Mouse (Mus musculus) activated CD4-positive, CD25-positive, alpha-beta regulatory T cell, adult 4 months (primary cell): Measurements from ENCODE around the gene S100pbp. TPM values are rescaled to one million over a fixed set of nuclear protein-coding genes. Genes with fewer than 3 reads are reported as not detected.

Source experiments
- ATAC-seq: one replicate; pipeline ENCODE4 v1.8.0; 2017
- polyA plus RNA-seq, 2 experiments: library from polyadenylated mRNA; unstranded; fragments of 100-300 nt; shearing (Covaris generic); gene quantifications; one replicate each; pipeline ENCODE4 v1.2.1; 2017

The S100pbp gene
- 10 to 100 TPM; 24.4 to 26.3 TPM for polyA plus RNA-seq

DNA sequence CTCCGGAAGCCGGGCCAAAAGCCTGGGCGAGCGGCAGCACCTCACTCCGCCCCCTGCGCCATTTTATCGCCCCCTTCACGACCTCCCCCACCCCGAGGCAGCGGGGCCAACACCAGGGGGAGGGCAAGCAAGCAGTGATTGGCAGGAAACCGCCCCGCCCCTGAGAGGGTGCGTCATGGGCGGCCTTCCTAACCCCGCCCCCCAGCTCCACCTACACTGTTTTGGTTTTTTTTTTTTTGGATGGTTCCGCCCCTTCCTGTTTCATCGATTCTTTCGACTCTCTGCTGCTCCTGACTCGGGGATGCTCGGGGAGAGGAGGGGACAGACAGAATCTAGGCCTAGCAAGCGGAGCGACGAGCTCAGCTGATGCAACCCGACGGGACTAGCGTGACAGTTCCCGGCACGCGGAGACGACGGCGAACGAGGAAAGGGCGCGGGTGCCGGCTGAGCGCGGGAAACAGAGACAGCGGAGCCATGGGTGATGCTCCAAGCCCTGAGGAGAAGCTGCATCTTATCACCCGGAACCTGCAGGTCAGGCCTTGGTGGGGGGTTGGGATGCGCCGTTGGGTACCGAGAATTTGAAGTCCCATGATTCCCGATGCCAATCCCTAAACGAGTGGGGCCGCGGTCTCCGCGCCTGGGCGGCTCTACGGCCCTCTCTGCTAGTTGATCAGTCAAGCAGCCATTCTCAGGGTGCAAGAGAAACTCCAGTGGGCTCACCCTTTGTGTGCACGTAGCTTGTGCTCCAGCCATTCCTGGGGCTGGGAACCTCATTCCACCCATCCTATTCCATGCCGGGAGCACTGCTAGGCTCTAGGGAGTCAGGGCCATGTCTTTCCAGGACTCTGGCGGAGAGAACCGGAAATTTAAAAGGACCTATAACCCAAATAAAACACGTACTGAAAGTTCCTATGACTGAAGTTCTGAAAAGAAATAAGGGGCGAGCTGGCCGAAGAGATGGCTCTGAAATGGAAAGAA is at the start of gene S100pbp, which contains the start of gene Yars:
Gene S100pbp, minus strand, starts transcription at position 186 of the 978 bp plus-strand sequence.
Gene Yars, plus strand, starts transcription at position 219 of the 978 bp plus-strand sequence.
- peak; percentile 92 for ATAC-seq

DNA sequence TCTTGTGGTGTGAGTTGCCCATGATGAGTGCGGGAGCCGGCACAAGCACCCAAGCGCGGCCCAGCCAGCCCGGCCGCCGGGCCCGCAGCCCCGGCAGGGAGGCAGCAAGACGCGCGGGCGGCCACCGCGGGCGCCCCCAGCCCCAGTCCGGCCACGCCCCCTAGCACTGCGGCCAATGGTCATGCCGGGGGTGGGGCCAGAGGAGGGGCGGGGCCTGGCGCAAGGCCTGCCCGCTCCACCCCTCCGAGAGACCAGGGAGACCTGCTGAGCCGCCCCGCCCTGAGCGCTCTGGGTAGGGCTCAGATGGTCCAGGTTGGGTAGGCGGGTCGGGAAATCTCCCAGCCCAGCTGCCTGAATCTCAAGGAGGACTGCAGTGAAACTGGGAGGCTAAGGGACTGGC is 49.5 kb upstream of the S100pbp start:
- no peak for ATAC-seq

DNA sequence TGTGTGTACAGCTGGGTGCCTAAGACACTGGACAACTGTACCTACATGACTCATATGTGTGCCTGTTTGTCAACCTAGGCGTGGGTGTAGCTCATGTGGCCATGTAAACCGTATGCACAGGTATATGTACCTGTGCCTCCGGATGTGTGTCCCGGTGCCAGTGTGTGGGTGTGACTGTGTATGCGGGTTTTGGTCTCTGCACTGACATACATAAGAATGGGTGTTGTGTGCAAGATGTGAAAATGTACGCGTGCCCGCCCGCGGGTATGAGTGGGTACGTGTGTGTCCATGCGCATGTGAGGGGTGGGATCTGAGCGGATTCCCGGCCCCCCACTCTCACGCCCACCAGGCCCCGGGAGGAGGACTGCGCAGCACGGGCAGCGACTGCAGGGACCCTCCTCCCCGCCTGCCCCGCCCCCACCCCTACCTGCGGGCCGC is 49.1 kb upstream of the S100pbp start:
- ATAC-seq, result no peak

DNA sequence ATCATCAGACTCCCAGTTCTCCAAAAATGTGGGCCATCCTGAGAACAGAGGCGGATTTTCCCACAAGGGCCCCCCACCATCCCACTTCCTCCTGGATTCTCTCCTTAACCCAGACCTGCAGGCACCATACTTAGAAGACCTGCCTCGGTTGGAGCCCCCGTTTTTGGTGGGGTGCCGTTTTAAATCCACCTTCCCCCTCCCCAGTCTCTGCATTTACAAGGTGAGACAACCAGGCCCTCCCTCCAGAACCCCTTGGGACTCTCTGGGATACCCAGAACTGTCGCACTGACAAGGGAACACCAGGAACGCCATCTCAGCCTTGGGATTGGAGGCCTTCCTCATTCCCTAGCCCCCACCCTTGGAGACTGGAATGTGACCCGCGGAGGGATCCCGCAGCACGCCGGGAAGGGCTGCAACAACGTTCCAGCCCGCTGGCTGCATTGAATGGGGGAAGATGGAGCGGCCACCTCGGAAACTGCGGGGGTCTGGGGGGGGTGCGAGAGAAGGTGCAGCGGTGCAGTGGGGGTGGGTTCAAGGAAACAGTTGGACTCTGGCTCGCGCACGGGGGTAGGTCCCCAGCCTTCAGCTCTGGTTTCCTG is 48.4 kb upstream of the S100pbp start:
- no peak for ATAC-seq

DNA sequence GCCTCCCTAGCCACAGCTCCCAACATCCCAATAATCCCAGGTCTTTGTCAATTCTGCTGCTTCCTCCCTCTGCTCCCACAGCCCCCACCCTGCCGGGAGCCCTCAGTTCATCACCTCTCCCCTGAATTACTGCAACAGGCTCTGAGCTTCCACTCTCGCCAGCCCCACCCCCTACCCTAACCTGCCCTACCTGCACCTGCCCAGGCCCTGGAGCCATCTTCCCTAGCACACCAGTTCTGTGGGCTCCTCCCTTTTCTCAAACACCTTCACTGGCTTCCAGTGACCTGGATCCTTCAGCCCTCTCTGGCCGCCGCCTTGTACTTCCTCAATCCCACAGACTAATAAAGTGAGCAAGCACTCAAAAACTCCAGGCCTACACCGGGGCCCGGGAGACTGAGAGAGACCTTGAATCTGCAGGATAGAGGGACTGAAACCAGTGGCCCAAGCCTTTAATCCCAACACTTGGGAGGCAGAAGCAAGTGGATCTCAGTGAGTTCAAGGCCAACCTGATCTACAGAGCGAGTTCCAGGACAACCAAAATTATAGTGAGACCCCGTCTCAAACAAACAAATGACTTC is 46.8 kb upstream of the S100pbp start:
- no peak for ATAC-seq

DNA sequence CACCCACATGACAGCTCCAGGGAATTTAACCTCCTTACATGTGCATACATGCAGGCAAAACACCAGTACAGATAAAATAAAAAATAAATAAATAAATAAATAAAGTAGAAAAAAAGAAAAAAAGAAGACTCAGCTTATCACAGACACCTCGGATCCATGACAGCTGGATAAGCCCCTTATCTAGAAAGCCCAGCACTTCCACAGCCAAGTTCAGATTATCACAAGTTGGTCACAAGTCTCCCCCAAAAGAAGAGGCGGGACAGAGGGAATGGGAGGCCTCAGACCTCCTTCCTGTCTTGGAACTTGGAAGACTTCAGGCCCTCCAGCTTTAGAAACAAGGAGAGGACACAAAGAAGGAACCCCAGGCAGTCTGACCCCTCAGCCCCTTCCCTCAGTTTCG is 45.6 kb upstream of the S100pbp start:
- no peak for ATAC-seq

DNA sequence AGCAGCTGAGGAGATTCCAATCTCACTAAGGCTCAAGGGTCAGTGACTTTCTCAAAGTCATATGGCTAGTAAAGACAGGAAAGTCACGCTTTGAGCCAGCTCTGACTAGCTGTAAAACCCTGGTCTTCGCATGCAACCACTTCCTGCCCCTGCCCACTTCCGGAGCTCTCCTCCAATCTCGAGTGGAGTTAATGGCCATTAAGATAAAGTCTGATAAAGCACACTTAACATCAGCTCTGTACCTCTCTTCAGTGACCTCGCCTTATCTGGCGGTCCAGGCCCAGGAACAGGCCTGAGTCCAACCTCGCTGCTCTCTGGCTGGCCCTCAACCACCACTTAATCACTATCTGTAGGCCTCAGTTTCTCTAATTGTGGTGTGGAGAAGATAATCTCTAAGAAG is 45.0 kb upstream of the S100pbp start:
- ATAC-seq, result peak; percentile 46

DNA sequence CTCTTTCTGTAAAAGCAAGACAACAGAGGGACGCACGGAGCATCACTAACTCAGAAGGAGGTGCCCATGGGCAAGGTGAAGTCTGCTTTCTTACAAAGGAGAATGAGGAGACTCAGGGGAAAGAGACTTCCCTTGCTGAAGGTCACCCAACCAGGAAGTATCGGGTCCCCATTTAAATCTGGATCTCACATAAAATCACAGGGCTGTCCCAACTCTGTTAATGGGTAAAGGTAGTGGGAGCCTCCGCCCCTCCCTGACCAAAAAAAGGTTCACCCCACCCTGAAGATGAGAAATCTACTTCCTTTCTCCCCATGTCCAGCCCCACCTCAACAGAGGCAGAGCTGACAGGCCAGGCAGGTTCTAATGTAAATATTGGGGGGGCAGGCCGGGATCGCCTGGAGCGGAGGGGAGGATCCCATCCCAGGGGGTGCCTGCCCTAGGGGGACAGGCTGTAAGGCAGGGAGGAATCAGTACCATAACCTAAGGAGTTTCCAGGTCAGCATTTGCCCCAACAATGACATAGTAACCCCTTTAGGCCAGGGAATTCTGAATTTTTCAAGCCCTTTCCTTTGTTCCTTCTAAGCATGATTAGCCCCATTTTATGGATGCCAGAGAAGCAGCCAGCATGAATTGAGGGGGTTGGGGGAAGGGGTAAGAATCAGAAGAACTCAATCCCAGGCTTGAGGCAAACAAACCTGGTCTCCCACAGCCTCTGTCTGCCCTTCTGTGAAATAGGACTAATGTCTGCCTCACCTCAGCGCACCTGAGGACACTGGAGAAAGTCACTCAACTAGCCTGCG is 43.2 kb upstream of the S100pbp start:
- ATAC-seq, result no peak

DNA sequence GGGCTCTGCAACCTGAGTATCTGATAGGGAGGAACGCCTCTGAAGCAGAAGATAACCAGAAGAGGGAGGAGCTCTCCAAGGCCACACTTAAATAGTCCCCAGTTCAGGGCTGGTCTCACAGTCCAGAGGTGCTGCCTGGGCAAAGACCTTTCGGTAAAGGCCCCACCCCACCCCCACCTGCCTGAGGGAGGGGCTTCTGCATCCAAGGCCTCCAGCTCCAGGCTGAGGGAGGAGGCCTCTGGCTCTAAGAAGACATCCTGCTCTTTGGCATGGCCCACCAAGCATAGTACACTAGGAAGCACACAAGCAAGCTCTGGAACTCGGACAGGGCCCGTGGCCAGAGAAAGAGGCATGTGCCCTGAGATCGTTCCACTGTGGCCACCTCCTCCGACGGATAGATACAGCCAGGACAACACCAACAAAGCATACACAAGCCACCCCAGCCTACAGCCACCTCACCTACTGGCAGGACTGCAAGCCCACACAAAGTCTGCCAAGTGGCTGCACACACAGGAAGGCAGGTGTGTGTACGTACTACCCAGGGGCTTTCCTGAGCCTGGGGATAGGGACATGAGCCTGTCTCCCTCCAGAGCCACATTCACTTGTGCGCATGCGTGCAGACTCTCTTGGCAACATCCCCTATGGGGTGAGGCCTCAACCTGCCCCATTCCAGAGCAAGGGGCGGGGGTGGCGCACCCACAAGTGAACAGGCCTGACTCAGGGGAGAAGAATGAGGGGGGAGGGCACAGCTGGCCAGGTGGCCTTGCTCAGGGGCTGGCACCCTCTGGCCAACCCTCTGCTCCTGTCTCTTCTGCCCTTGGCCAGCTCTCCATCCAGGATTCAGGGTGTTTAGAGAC is 42.3 kb upstream of the S100pbp start:
- no peak for ATAC-seq

DNA sequence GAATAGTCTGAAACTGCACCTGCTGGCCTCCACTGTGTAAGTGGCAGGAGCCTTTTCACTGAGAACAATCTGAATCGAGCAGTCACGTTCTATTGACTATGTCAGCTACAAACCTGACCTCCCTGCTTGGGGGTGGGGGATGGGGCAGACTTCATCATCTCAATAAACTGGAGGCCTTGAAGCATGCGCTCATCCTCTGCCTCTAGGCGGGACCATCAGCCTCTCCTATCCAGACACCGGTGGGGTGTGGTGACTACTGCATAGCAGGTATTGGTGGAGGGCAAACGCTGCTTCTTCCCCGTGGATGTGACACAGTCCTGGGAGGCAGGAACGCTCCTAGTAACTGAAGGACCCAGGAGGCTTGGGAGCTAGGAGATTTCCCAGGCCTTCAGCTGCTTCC is 41.4 kb upstream of the S100pbp start:
- ATAC-seq, result no peak

DNA sequence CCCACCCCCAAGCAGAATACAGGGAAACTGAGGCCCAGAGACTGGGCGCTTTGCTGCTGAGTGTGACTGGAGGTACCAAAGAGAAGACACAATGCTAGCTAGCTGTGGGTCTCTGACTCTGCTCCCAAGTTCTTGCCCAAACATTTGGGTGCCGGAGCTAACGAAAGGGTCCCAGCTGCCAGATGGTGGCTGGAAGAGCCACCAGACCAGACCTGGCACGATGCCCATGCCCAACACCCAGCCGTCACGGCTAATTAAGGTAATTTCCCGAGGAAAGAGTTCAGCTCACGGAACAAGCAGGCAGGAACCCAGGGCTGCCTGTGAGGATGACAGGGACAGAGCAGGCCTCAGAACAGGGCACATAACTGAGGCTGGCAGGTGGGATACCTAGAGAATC is 38.5 kb upstream of the S100pbp start:
- no peak for ATAC-seq

DNA sequence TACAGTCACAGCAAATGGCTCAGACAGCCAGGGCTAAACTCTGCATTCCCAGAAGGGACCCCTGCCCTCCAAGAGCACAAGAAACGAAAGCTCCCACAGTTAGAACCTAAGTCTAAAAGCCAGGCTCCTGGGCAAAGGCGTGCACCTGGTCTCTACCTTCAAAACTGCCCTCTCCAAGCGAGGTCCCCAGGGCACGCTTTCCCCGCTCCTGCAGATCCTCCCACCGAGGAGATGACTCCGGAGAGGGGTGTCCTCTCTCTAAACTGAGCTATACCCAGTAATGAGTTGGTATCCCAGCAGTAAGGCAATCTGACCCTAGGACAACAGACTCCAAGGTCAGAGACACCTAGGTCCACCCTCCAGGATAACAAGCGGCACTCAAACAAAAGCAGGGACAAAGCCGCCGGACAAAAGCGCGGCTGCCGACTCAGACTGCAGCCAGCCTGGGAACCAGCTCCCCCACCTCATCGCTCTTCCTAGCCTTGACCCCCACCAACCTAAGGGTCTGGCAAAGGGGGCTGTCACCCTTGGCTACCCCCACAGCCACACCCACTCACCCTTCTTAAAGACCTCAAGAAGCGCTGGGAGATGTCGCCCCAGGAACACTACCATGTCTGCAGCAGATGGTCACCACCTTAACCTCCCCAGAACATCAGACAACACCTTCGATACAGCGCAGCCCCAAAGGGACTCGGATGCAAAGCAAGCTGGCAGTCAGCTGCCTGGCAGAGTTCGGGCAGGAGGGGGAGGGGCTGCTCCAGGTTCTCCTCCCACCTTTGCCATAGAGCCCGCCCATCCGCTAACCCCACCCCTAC is 37.9 kb upstream of the S100pbp start:
- ATAC-seq, result no peak

DNA sequence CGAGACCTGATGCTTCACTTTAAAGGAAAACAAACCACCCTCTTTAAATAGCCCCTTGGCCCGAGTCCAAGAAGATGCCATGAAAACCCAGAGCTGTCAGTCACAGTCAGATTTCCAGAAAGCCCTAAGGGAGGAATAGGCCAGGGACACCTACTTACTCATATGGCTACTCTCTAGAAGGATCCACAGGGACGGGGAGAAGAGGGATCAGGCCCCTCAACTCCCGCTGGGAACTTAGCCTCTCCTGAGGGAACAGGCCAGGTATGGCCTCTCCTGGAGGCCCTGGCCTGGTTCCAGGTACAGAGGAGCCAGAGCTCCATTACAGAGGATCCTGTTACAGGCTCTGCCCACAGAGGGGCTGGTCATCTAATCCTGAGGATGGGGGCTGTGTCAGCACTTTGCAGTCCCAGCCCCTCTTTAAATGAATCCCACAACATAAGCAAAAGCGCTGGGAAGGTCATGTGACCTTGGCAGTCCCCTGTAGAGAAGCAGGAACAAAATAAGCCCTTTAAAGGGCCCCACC is 37.0 kb upstream of the S100pbp start:
- ATAC-seq, result no peak

DNA sequence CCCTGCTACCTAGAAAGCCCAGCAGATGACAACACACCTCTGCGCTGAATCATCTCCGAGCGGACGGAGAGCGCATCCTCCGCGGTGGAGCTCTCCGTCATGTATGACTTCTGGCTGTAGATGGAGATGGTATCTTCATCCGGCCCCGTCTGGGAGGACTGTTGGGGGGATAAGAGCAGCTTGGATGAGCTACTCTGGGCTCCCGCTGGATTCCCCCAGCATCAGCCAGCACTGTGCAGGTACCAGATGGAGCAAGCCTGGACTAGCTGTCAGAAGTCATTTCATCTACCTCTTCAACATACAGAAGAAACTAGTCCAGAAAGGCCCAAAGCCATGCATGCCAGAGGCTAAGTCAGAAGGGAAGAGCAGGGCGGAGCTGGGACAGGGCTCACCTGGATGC is 35.8 kb upstream of the S100pbp start:
- no peak for ATAC-seq

DNA sequence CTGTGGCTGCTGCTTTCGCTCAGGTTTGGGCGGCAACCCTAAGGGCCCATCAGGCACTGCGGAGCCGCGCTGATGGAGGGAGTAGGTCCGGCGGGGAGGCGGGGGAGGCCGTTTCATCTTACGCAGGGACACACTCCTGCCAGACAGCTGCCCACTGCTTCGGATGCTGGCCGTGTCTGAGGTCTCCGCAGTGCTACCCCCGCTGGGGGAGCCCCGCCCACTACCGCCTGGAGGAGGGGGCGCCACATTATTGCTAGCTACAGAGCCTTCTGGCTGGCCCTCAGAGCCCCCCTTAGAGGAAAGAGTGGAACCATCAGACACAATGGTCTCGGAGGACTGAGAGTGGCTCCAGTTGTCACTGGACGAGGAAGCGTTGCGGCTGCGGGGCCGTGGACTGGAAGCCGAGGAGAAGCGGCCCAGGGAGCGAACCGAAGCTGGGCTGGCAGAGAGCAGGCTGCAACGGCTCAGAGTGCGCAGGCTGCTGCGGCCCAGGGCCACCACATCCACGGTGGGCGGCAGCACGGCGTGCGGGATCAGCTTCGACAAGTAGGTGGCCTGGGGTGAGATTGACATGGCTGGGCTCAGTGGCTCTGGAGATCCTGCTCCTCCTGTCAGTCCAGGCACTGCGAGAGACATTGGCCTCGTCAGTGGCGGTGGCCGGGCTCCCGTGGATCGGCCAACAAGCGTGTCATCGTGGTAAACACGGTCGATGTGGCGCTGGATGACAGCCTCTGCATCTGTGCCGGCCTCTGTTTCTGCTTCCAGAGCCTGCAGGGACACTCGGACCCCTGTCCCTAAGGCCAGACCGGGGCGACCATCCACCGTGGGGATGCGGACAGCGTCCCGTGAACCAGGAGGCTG is 34.1 kb upstream of the S100pbp start:
- no peak for ATAC-seq

DNA sequence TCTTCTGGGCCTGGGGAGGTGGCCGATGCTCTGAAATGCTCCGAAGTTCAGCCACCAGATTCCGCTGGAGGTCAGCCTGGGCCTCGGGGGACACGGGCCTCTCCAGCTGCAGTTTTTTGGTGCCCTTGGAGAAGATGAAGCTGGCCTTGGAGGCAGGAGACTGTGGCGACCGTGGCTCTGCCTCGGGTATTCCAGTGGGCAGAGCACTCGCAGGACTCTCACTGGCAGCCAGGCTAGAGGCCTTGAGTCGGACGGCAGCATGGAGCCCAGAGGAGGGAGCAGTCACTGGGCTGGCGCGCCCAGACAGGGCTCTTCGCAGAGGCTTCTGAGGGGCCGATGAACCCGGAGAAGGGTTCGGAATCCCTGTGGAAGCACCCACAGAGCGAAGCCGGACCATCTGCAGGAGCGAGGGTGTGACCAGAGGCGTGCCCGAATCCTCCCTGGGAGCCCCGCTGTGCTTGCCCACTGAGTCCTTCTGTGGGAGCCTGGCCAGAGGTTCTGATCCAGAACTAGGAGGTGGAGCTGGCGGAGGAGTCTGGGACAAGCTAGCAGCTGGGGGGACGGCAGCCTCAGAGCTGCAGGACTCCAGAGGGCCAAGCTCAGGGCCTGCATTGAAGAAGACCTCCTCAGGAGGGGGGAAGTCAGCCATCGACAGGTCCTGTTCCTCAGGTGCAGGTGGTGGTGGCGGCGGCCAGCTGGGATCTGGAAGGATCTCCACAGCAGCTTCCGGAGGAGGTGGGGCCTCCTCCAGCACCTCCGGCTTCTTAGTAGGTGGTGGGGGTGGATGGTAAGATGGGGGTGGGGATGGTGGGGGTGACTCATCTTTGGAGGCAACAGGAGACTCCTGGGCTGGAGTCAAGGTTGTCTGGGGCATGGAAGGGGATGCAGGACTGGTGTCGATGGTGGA is 32.7 kb upstream of the S100pbp start:
- no peak for ATAC-seq

DNA sequence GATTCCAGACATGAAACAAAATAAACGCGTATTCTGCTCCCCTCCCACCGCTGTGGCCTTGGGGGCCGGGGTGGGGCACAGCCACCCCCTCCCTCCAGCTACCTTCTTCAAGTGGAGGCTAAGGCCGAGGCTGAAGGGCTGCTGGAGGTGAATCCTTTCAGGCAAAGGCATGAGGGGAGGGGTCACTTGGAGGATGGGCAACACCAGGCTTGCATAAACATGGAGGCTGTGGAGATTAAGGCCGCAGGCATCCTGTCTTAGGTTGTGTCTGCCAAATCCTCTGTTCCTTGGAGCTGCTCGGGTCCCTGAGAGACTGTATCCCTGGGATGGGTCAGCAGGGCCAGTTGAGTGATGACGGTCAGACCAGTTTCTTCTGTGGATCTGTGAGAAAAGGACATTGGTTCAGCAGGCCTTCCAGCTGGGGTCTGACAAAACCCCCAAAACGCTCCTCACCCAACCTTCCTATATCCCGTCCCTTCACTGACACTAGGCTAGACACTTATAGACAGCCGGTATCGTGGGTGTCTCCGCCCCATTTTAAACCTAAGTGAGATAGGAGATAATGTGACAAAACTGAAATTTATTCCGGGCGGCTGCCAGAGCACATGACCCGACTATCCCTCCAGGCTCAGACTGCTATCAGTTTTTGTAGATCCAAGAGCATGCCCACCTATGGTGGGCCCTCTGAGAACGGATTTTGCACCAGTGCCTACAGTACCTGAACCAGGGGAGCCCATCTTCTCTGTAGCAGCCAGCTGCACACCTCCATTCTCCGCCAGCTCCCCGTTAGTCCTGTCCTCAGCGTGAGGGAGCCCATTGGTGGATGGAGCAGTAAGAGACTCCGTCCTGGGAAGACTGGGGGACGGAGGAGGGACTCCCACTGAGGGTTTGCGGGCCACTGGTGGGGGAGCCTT is 31.8 kb upstream of the S100pbp start:
- no peak for ATAC-seq
